Mouse (Mus musculus) neural tube, embryonic 15.5 days (tissue): Measurements from ENCODE around the gene Tcf23. TPM values are rescaled to one million over a fixed set of nuclear protein-coding genes. Genes with fewer than 3 reads are reported as not detected.
A peak's percentile ranks its signal among the peaks of the same experiment; 100 is the strongest.

Source experiments
- ATAC-seq: fragments of 200-750 bp; cut with Nextera tagmentation; 2 replicates; pipeline ENCODE4 v1.8.0; 2017; ENCODE audit warnings: mild to moderate bottlenecking, moderate TSS enrichment, moderate library complexity; ENCODE audit not compliant: low FRiP score
- H3K27ac ChIP-seq: fragments of 300-500 bp; sonication (generic); replicated peaks from 2 replicates; pipeline ENCODE4 v1.5.1; 2015; ENCODE audit warnings: mild to moderate bottlenecking, inconsistent platforms
- H3K27me3 ChIP-seq: fragments of 300-500 bp; sonication (generic); replicated peaks from 2 replicates; pipeline ENCODE4 v1.6.1; 2015; ENCODE audit warnings: inconsistent platforms
- H3K36me3 ChIP-seq: fragments of 300-500 bp; sonication (generic); 2 replicates; pipeline ENCODE4 v1.6.1; 2015; ENCODE audit warnings: inconsistent platforms
- H3K4me1 ChIP-seq: fragments of 300-500 bp; sonication (generic); 2 replicates; pipeline ENCODE4 v1.6.1; 2015; ENCODE audit warnings: inconsistent platforms
- H3K4me2 ChIP-seq: fragments of 300-500 bp; sonication (generic); 2 replicates; pipeline ENCODE4 v1.6.1; 2015; ENCODE audit warnings: inconsistent platforms, mild to moderate bottlenecking, moderate library complexity
- H3K4me3 ChIP-seq: fragments of 300-500 bp; sonication (generic); replicated peaks from 2 replicates; pipeline ENCODE4 v1.5.1; 2015; ENCODE audit warnings: mild to moderate bottlenecking, inconsistent platforms
- H3K9ac ChIP-seq: fragments of 300-500 bp; sonication (generic); replicated peaks from 2 replicates; pipeline ENCODE4 v1.6.1; 2015; ENCODE audit warnings: mild to moderate bottlenecking, inconsistent platforms
- H3K9me3 ChIP-seq: fragments of 300-500 bp; sonication (generic); replicated peaks from 2 replicates; pipeline ENCODE4 v1.6.1; 2016; ENCODE audit warnings: inconsistent platforms
- WGBS: fragments of 180-500 bp; shearing (Covaris S2); methylation state at CpG from one replicate; pipeline ENCODE4 v1.1.7; 2015; ENCODE audit warnings: mixed read lengths; 5-methylcytosine and 5-hydroxymethylcytosine counted together
- polyA plus RNA-seq: library from polyadenylated mRNA; unstranded; fragments of >200 nt; fragmentation: Nextera tagmentation; extraction: Ambion mirVana; gene quantifications from 2 replicates; pipeline ENCODE4 v1.2.1, GENCODE M21; 2015

Tcf23 gene
- polyA plus RNA-seq, 1 experiment from 2014 or later: not detected

DNA sequence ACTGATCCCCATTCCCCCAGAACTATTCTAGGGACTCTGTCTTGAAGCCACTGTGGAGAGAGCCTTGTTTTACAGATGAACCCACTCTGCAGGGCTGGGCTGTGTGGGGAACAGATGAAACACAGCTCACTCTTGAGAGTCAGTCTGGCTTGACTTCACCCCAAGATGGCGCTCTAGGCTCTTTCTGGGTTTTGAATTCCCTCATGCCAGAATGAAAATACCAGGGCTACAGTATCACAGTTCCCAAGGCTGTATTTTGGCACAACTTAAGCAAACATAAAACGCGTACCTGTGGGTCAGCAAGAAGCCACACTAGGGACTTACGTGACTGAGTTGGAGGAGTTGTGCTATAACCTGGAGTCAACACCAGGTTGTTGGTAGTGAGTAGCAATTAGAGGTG is 38.3 kb upstream of the Tcf23 start:
- Histone ChIP-seq H3K4me1 (0 out of 2 replicates have a peak, but pooled peaks cover 8% of the 10 kb centered on the region), H3K4me2 (no peak overlapping the region), H3K4me3 (no peak overlapping the region), H3K9me3 (no peaks in the 10 kb centered on the region), H3K27ac (no peak overlapping the region), H3K36me3 (peaks cover 14% of the 10 kb centered on the region; the same call in 1 of the 2 replicates), H3K27me3 (no peaks in the 10 kb centered on the region), H3K9ac (no peak overlapping the region)
- 43% methylated on average over 4 of the region's 4 CpGs for WGBS
- ATAC-seq: no peak

DNA sequence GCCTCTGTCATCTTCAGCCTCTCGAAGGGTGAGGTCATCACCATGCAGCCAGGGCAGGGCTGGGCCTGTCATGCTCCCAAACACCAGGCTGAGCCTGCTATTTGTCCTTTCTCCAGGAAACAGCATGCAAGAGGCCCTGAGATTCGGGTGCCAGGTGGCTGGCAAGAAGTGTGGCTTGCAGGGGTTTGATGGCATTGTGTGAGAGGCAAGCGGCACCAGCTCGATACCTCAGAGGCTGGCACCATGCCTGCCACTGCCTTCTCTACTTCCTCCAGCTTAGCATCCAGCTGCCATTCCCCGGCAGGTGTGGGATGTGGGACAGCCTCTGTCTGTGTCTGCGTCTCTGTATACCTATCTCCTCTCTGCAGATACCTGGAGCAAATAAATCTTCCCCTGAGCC is 37.6 kb upstream of the Tcf23 start:
- H3K27ac ChIP-seq: no peak overlapping the region
- H3K4me2 ChIP-seq: no peak overlapping the region
- 84% methylated on average over 6 of the region's 6 CpGs for WGBS
- 0 out of 2 replicates have a peak, but pooled peaks cover 8% of the 10 kb centered on the region for H3K4me1 ChIP-seq
- H3K27me3 ChIP-seq: no peaks in the 10 kb centered on the region
- no peak overlapping the region for H3K4me3 ChIP-seq
- no peaks in the 10 kb centered on the region for H3K9me3 ChIP-seq
- H3K9ac ChIP-seq: no peak overlapping the region
- peaks cover 14% of the 10 kb centered on the region; the same call in 1 of the 2 replicates for H3K36me3 ChIP-seq
- ATAC-seq: no peak

GRCm38 (mm10) chr5:30931378-30931777 is 37.1 kb upstream of the Tcf23 start:
- H3K27ac ChIP-seq: no peak overlapping the region
- ATAC-seq: no peak
- 0 out of 2 replicates have a peak, but pooled peaks cover 8% of the 10 kb centered on the region for H3K4me1 ChIP-seq
- no peak overlapping the region for H3K4me3 ChIP-seq
- no peak overlapping the region for H3K9ac ChIP-seq
- 89% methylated on average over 4 of the region's 4 CpGs for WGBS
- H3K9me3 ChIP-seq: no peaks in the 10 kb centered on the region
- no peaks in the 10 kb centered on the region for H3K27me3 ChIP-seq
- no peak overlapping the region for H3K4me2 ChIP-seq
- peaks cover 14% of the 10 kb centered on the region; the same call in 1 of the 2 replicates for H3K36me3 ChIP-seq

DNA sequence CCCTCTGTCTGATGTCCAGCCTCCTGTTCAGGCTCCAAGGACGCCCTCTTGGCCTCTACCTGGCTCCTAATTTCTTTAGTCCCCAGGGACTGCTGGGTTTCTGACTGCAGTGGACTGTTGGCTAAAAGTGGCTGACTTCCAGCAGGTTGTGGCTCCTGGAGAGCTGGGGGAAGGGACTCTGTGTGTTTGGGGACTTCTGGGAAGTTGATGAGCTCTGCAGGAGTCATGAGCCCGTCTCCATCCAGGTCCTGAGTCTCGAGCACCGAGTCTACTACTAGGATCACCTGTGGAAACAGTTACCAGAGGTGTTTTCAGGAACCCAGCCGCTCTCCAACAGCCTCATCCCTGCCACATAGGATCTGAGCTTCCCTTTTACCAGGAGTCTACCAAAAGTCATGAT is 34.8 kb upstream of the Tcf23 start:
- Histone ChIP-seq H3K4me1 (no peaks in the 10 kb centered on the region), H3K4me3 (no peak overlapping the region), H3K27me3 (no peaks in the 10 kb centered on the region), H3K27ac (no peak overlapping the region), H3K9ac (no peak overlapping the region), H3K9me3 (no peaks in the 10 kb centered on the region), H3K36me3 (peaks cover 14% of the 10 kb centered on the region; the same call in 1 of the 2 replicates), H3K4me2 (no peak overlapping the region)
- ATAC-seq: no peak
- 73% methylated on average over 5 of the region's 5 CpGs for WGBS

- no peak for ATAC-seq
- Histone ChIP-seq H3K9me3 (no peaks in the 10 kb centered on the region), H3K9ac (no peak overlapping the region)
Measured at GRCm38 (mm10) chr5:30934725-30935461, 33.6 kb upstream of the Tcf23 start.

GRCm38 (mm10) chr5:30943004-30943403 is 25.5 kb upstream of the Tcf23 start:
- H3K9me3 ChIP-seq: no peaks in the 10 kb centered on the region
- 90% methylated on average over 2 of the region's 2 CpGs for WGBS
- no peak overlapping the region for H3K9ac ChIP-seq
- no peaks in the 10 kb centered on the region; the same call in 1 of the 2 replicates for H3K27me3 ChIP-seq
- H3K36me3 ChIP-seq: no peaks in the 10 kb centered on the region
- ATAC-seq: no peak
- no peak overlapping the region for H3K4me3 ChIP-seq
- no peak overlapping the region for H3K27ac ChIP-seq
- no peak overlapping the region for H3K4me2 ChIP-seq
- H3K4me1 ChIP-seq: peaks cover 14% of the 10 kb centered on the region

More at GRCm38 (mm10) chr5:30934725-30935461, 33.6 kb upstream of the Tcf23 start:
- peaks cover 14% of the 10 kb centered on the region; the same call in 1 of the 2 replicates for H3K36me3 ChIP-seq
- 92% methylated on average over 5 of the region's 5 CpGs for WGBS
- no peaks in the 10 kb centered on the region for H3K4me1 ChIP-seq
- H3K4me3 ChIP-seq: no peak overlapping the region
- no peak overlapping the region for H3K4me2 ChIP-seq
- no peaks in the 10 kb centered on the region for H3K27me3 ChIP-seq
- H3K27ac ChIP-seq: no peak overlapping the region

GRCm38 (mm10) chr5:30944344-30944743 is 24.1 kb upstream of the Tcf23 start:
- 92% methylated on average over 6 of the region's 6 CpGs for WGBS

DNA sequence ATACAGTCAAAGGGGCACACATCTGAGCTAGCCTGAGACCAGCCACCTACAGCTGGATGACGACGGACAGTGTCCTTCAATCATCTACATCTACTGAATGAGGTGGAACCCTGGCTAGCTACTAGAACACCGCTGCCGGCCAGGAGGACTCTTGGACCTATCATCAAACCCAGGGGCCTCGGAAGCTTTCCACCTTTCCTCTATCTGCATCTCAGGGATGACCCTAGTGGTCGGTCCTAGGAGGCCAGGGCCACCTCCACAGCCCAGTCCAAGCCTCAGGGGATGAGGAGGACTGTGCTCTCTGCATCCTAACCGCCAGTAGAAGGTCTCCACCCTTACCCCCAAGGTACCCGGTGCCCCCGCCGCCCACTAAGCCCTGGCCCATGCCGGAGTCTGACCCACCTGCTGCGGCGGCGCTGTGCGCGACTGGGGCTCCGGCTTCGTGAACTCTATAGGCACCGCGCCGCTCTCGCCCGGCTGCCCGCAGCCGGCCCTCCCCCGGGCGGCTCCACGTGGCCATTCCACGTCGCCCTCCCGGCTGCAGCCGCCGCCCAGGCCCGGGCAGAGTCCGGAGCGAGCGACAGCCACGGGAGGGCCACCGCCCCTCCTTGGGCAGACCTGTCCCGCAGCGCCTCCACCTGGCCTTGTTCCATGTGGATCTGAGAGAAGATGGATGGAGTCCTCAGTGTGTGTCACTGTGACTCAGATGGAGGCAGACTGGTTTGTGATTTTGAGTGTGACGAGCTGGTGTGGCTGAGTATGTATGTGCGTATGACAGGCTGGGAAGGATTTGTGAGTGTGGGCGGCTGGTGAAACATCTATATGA is 23.3 kb upstream of the Tcf23 start, which contains the start of gene Cgref1:
TSS of gene Cgref1 (minus strand) at position 636 of the 826 bp plus-strand sequence.
- peak; percentile 79 for ATAC-seq
- H3K36me3 ChIP-seq: no peaks in the 10 kb centered on the region
- H3K27ac ChIP-seq: peak within 1 kb of the TSS; percentile 49
- H3K4me3 ChIP-seq: peak within 1 kb of the TSS; percentile 63
- 5% methylated on average over 44 of the region's 44 CpGs for WGBS
- H3K4me2 ChIP-seq: peak within 1 kb of the TSS; percentile 93
- H3K9me3 ChIP-seq: no peaks in the 10 kb centered on the region
- H3K27me3 ChIP-seq: no peaks in the 10 kb centered on the region; the same call in 1 of the 2 replicates
- H3K9ac ChIP-seq: peak within 1 kb of the TSS; percentile 74
- H3K4me1 ChIP-seq: peaks cover 27% of the 10 kb centered on the region

More at GRCm38 (mm10) chr5:30944344-30944743, 24.1 kb upstream of the Tcf23 start:
- Histone ChIP-seq H3K27me3 (no peaks in the 10 kb centered on the region; the same call in 1 of the 2 replicates), H3K4me1 (peaks cover 21% of the 10 kb centered on the region), H3K4me2 (peak overlapping the region; percentile 93), H3K9ac (no peak overlapping the region), H3K27ac (no peak overlapping the region), H3K36me3 (no peaks in the 10 kb centered on the region), H3K4me3 (peak overlapping the region; percentile 63), H3K9me3 (no peaks in the 10 kb centered on the region)
- no peak for ATAC-seq

DNA sequence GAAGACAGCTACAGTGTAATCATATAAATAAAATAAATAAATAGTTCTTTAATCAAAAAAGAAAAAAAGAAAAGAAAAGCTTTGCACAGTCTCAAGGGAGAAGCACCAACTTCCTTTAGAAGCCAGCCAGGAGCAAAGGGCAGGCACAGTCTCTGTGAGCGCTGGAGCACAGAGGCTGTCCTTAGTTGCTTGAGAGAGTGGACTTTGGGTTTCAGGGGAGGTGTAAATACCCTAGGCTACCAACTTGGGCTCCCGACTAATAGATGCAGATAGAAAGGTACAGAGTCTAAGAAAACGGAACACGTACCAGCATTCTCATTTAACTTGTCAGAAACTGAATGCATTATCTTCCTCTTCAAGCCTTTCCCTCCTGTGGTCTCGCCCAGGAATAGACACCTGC is 19.8 kb upstream of the Tcf23 start:
- WGBS: 86% methylated on average over 5 of the region's 5 CpGs
- no peaks in the 10 kb centered on the region for H3K9me3 ChIP-seq
- H3K9ac ChIP-seq: no peak overlapping the region
- H3K4me2 ChIP-seq: no peak overlapping the region
- H3K36me3 ChIP-seq: peaks cover 14% of the 10 kb centered on the region
- H3K27me3 ChIP-seq: no peaks in the 10 kb centered on the region; the same call in 1 of the 2 replicates
- H3K4me3 ChIP-seq: no peak overlapping the region
- no peak for ATAC-seq
- H3K4me1 ChIP-seq: peaks cover 36% of the 10 kb centered on the region
- H3K27ac ChIP-seq: no peak overlapping the region

- peak overlapping the region; percentile 54 for H3K9ac ChIP-seq
- peaks cover 26% of the 10 kb centered on the region for H3K36me3 ChIP-seq
- H3K27me3 ChIP-seq: no peaks in the 10 kb centered on the region; the same call in 1 of the 2 replicates
- peak overlapping the region; percentile 81 for H3K27ac ChIP-seq
- H3K9me3 ChIP-seq: no peaks in the 10 kb centered on the region
- H3K4me2 ChIP-seq: peak overlapping the region; percentile 88
- peak overlapping the region; percentile 55 for H3K4me3 ChIP-seq
- WGBS: under 1% methylated on average over 31 of the region's 31 CpGs
- ATAC-seq: peak; percentile 86
- peaks cover 36% of the 10 kb centered on the region for H3K4me1 ChIP-seq
Measured at GRCm38 (mm10) chr5:30949654-30950326, 18.7 kb upstream of the Tcf23 start.

DNA sequence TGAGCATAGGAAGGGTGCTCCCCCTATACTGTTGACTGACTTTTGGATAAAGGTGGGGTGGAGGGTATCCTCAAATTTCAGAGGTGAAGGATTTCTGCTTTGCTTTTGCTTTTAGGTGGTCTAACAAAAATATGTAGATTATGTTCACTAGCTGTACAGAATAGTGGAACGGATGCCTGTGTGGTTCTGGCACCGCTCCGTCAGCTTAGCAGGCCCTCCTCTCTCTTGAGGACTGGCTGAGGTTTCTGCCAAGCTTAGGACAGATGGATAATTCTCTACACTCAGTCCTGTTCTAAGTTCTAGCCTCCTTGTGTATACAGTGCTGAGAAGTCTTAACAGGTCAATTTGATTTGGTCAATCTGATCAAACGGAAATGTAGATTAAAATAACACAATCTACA is 18.0 kb upstream of the Tcf23 start:
- ATAC-seq: no peak; the same call in 1 of the 2 replicates
- Histone ChIP-seq H3K4me3 (peak overlapping the region; percentile 55), H3K27ac (peak overlapping the region; percentile 81), H3K36me3 (peaks cover 33% of the 10 kb centered on the region), H3K4me2 (peak overlapping the region; percentile 88), H3K9ac (peak overlapping the region; percentile 54), H3K9me3 (no peaks in the 10 kb centered on the region), H3K27me3 (no peaks in the 10 kb centered on the region; the same call in 1 of the 2 replicates), H3K4me1 (peaks cover 29% of the 10 kb centered on the region)
- 56% methylated on average over 4 of the region's 4 CpGs for WGBS
